Mouse (Mus musculus): Measurements from ENCODE around the gene Cd6.

DNA sequence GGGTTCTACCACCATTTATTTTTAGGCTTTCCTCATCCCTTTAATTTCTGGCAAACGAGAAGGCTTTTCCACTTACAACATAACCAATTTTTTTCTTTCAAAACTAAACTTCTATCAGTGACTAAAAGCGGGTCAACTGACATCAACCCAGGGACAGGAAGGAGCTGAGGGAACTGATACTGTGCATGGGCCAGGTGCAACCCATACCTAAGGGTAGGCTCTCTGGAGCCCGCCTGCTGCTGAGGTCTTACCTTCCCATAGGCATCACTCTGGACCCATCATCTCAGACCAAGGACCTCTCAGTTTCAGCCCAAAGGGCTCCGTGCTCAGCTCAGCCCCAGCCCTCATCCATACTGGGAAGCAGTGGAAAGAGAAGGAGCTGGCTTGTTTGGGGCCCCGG is 1.5 kb downstream of the Cd6 start:
- TF ChIP-seq ZNF384 (IDR thresholded peaks at IDR 0.05; ENCODE audit: low read depth, low read length) (0 out of 2 replicates have a peak, but pooled peaks have one; percentile 29), IRF4 (IDR thresholded peaks at IDR 0.05; ENCODE audit: low read depth, low read length) (peak; percentile 65), CTCF (conservative IDR thresholded peaks at IDR 0.05 in 1 of 2, IDR thresholded peaks at IDR 0.05 in 1 of 2; ENCODE audit: low read depth in 2 of 2, low read length in 2 of 2) (no peak), POLR2A (IDR thresholded peaks at IDR 0.05; ENCODE audit: low read depth, low read length) (no peak), USF1 (IDR thresholded peaks at IDR 0.05; ENCODE audit: low read depth, low read length) (no peak), ELF1 (IDR thresholded peaks at IDR 0.05; ENCODE audit: low read depth, low read length) (no peak), TBP (conservative IDR thresholded peaks at IDR 0.05; ENCODE audit: low read depth, low read length) (no peak), E2F4 (IDR thresholded peaks at IDR 0.05; ENCODE audit: insufficient replicate concordance, low read depth, low read length) (no peak), EP300 (IDR thresholded peaks at IDR 0.05; ENCODE audit: low read length) (peak; percentile 42; the same call in 1 of the 2 replicates), MAZ (IDR thresholded peaks at IDR 0.05; ENCODE audit: low read depth, low read length) (no peak), BHLHE40 (IDR thresholded peaks at IDR 0.05; ENCODE audit: low read depth, low read length) (no peak), JUND (conservative IDR thresholded peaks at IDR 0.05; ENCODE audit: low read depth, low read length) (no peak), NRF1 (IDR thresholded peaks at IDR 0.05; ENCODE audit: low read depth, low read length) (no peak)

Measured in CH12.LX (cell line).